Mouse (Mus musculus) myocyte (in vitro differentiated cells): Measurements from ENCODE around the gene Sim1.

Experiments used
- CEBPB ChIP-seq: IDR thresholded peaks from 2 replicates; pipeline ENCODE4 v1.6.1; 2011; ENCODE audit warnings: mild to moderate bottlenecking, moderate library complexity; ENCODE audit not compliant: poor library complexity, insufficient read depth, severe bottlenecking
- E2F4 ChIP-seq: IDR thresholded peaks from one replicate; pipeline ENCODE4 v1.6.1; 2011; ENCODE audit warnings: mild to moderate bottlenecking, control low read depth, moderate library complexity; ENCODE audit not compliant: insufficient read depth
- MAX ChIP-seq: IDR thresholded peaks from one replicate; pipeline ENCODE4 v1.6.1; 2011; ENCODE audit warnings: low read depth, mild to moderate bottlenecking, control low read depth
- MYOD1 ChIP-seq, 3 experiments: IDR thresholded peaks; one replicate each; pipeline ENCODE4 v1.6.1; 2011; ENCODE audit warnings: control low read depth in 2 of 3, low read depth in 2 of 3, mild to moderate bottlenecking in 2 of 3, moderate library complexity in 1 of 3; ENCODE audit not compliant: insufficient read length in 2 of 3, control insufficient read depth in 1 of 3
- MYOG ChIP-seq, 3 experiments: IDR thresholded peaks; one replicate each; pipeline ENCODE4 v1.6.1; 2011; ENCODE audit warnings: control low read depth in 2 of 3, low read depth in 2 of 3, mild to moderate bottlenecking in 2 of 3; ENCODE audit not compliant: insufficient read length in 2 of 3, control insufficient read depth in 1 of 3, insufficient read depth in 1 of 3
- POLR2A ChIP-seq: IDR thresholded peaks from one replicate; pipeline ENCODE4 v1.6.1; 2011; ENCODE audit warnings: low read depth, mild to moderate bottlenecking, control low read depth, moderate library complexity; ENCODE audit not compliant: insufficient read length
- REST ChIP-seq: IDR thresholded peaks from one replicate; pipeline ENCODE4 v1.6.1; 2011; ENCODE audit warnings: mild to moderate bottlenecking, control low read depth, moderate library complexity; ENCODE audit not compliant: insufficient read depth, insufficient read length
- SRF ChIP-seq: IDR thresholded peaks from one replicate; pipeline ENCODE4 v1.6.1; 2011; ENCODE audit warnings: low read depth; ENCODE audit not compliant: control insufficient read depth, insufficient read length
- TCF12 ChIP-seq: IDR thresholded peaks from one replicate; pipeline ENCODE4 v1.6.1; 2011; ENCODE audit warnings: mild to moderate bottlenecking, control low read depth; ENCODE audit not compliant: poor library complexity, insufficient read depth, severe bottlenecking
- USF1 ChIP-seq: IDR thresholded peaks from one replicate; pipeline ENCODE4 v1.6.1; 2011; ENCODE audit warnings: low read depth, mild to moderate bottlenecking, control low read depth, moderate library complexity

DNA sequence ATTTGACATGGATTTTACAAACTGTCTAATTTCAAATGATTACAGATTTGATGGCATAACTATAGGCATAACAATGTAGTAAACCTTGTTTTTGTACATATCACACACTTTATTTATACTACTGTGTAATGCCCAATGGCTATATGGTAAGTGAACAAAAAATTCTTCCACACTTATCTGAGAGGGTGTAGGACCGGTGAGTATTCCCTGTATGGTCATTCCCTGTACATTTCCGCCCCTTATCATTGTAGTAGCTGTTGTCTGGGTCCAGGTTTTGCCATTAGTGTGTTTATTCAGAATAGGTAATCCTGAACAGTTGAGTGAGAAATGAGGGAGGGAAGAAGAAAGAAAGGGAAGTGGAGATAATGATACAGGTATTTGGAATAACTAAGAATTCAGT is 4.1 kb downstream of the Sim1 start:
- no peak for TF ChIP-seq E2F4
- TF ChIP-seq TCF12: no peak
- no peak for TF ChIP-seq POLR2A
- TF ChIP-seq CEBPB: no peak
- TF ChIP-seq MYOD1 (IDR thresholded peaks at IDR 0.05; ENCODE audit: control insufficient read depth in 1 of 3, insufficient read length in 2 of 3, low read depth in 2 of 3): no peak
- TF ChIP-seq MYOG (IDR thresholded peaks at IDR 0.05; ENCODE audit: control insufficient read depth in 1 of 3, insufficient read depth in 1 of 3, insufficient read length in 2 of 3, low read depth in 2 of 3): no peak
- no peak for TF ChIP-seq MAX
- TF ChIP-seq USF1: no peak
- no peak for TF ChIP-seq REST
- TF ChIP-seq SRF: no peak
